Mouse (Mus musculus) embryonic facial prominence, embryonic 14.5 days (tissue): ENCODE data around the gene Krtap17-1. TPM values are rescaled to one million over a fixed set of nuclear protein-coding genes. Genes with fewer than 3 reads are reported as not detected.

ENCODE experiments used
- ATAC-seq: fragments of 200-750 bp; cut with Nextera tagmentation; 2 replicates; pipeline ENCODE4 v1.8.0; 2017; ENCODE audit warnings: low read depth, moderate number of reproducible peaks, moderate TSS enrichment
- DNase-seq: peaks from one replicate; pipeline ENCODE4 v3.0.0-alpha.2; 2015; ENCODE audit warnings: low spot score
- H3K27ac ChIP-seq: fragments of 300-500 bp; sonication (generic); replicated peaks from 2 replicates; pipeline ENCODE4 v1.5.1; 2014; ENCODE audit warnings: low read depth, mild to moderate bottlenecking, low read length, moderate library complexity
- H3K27me3 ChIP-seq: fragments of 300-500 bp; sonication (generic); replicated peaks from 2 replicates; pipeline ENCODE4 v1.6.1; 2014; ENCODE audit warnings: low read length; ENCODE audit not compliant: control insufficient read depth, insufficient read depth
- H3K36me3 ChIP-seq: fragments of 300-500 bp; sonication (generic); 2 replicates; pipeline ENCODE4 v1.6.1; 2014; ENCODE audit warnings: low read length, mixed read lengths; ENCODE audit not compliant: control insufficient read depth, insufficient read depth
- H3K4me1 ChIP-seq: fragments of 300-500 bp; sonication (generic); 2 replicates; pipeline ENCODE4 v1.6.1; 2014; ENCODE audit warnings: antibody characterized with exemption, low read length; ENCODE audit not compliant: control insufficient read depth, insufficient read depth
- H3K4me2 ChIP-seq: fragments of 300-500 bp; sonication (generic); 2 replicates; pipeline ENCODE4 v1.6.1; 2014; ENCODE audit warnings: low read depth, mild to moderate bottlenecking, low read length, moderate library complexity, mixed read lengths
- H3K4me3 ChIP-seq: fragments of 300-500 bp; sonication (generic); 2 replicates; pipeline ENCODE4 v1.5.1; 2014; ENCODE audit warnings: low read depth, mild to moderate bottlenecking, low read length
- H3K9ac ChIP-seq: fragments of 300-500 bp; sonication (generic); 2 replicates; pipeline ENCODE4 v1.6.1; 2014; ENCODE audit warnings: low read depth, mild to moderate bottlenecking, low read length, moderate library complexity, mixed read lengths
- H3K9me3 ChIP-seq: fragments of 300-500 bp; sonication (generic); 2 replicates; pipeline ENCODE4 v1.6.1; 2016; ENCODE audit warnings: low read length; ENCODE audit not compliant: control insufficient read depth
- WGBS: fragments of 180-500 bp; shearing (Covaris S2); extraction: QIAGEN DNeasy Blood & Tissue Kit; methylation state at CpG from one replicate; pipeline ENCODE4 v1.1.7; 2014; 5-methylcytosine and 5-hydroxymethylcytosine counted together
- polyA plus RNA-seq: library from polyadenylated mRNA; unstranded; fragments of >200 nt; fragmentation: Nextera tagmentation; extraction: Ambion mirVana; gene quantifications from 2 replicates; pipeline ENCODE4 v1.2.1, GENCODE M21; 2014

Krtap17-1 gene
- polyA plus RNA-seq, 1 experiment from 2014 or later = 0.63 TPM

DNA sequence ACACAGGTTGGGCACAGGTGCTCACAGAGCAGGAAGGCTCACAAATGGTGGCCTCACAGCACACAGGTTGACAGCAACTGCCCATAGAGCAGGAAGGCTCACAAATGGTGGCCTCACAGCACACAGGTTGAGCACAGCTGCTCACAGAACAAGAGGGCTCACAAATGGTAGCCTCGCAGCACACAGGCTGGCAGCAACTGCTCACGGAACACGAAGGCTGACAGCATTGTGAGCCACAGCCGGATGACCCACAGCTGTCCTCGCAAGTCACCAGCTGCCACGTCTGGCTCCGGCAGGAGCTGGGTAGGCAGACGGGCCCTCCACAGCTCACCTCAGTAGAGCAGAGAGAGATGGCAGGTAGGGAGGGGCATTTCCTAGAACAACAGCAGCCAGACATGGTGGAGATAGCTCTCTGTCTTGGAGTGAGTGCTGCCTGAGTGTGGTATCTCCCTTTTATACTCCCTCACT, 7.6 kb downstream of the Krtap17-1 start, which contains the start of gene Krtap16-1:
TSS of gene Krtap16-1 (minus strand) at position 418 of the 468 bp plus-strand sequence.
- DNase-seq = peak; percentile 33
- no peaks in the 10 kb centered on the region for H3K9me3 ChIP-seq
- WGBS = 61% methylated on average over 8 of the region's 8 CpGs
- peak; percentile 63; the same call in 1 of the 2 replicates for ATAC-seq
- no peaks in the 10 kb centered on the region for H3K27me3 ChIP-seq
- no peak within 1 kb of the TSS for H3K4me2 ChIP-seq
- no peaks in the 10 kb centered on the region for H3K4me1 ChIP-seq
- H3K27ac ChIP-seq = no peak within 1 kb of the TSS
- H3K9ac ChIP-seq = no peak within 1 kb of the TSS
- no peaks in the 10 kb centered on the region for H3K36me3 ChIP-seq
- no peak within 1 kb of the TSS for H3K4me3 ChIP-seq

DNA sequence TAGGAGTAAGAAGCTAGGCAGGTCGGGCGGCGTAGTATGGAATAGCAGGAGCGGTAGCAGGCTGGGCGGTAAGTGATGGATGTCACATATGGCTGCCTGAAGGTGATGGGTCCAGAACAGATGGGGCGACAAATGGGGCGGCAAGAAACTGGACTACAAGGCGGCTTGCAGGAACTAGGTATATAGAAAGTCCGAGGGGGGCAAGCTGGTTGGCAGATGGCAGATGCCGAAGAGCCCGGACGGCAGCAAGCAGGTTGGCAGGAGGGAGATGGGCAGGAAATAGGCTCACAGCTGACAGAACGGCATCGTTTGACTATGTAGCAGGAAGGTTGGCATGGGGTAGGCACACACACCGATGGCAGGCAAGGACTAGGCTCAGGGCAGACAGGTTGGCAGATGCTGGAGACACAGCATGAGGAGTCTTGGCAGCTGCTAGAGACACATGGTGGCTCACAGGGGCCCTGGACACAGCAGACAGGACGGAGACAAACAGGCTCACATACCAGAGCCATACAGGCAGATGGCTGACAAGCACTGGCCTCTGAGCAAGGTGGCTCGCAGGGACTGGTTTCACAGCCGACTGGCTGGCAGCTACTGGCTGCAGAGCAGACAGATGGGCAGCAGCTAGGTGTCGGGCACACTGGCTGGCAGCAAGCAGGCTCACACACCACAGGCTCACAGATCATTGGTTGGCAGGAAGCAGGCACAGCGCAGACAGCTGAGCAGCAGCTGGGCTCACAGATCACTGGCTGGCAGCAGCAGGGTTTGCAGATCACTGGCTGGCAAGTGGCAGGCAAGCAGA, 8.3 kb downstream of the Krtap17-1 start:
- Histone ChIP-seq H3K9me3 (no peaks in the 10 kb centered on the region), H3K4me1 (no peaks in the 10 kb centered on the region), H3K4me3 (no peak overlapping the region), H3K4me2 (no peak overlapping the region), H3K9ac (no peak overlapping the region), H3K27ac (no peak overlapping the region), H3K36me3 (no peaks in the 10 kb centered on the region), H3K27me3 (no peaks in the 10 kb centered on the region)
- ATAC-seq (peak; percentile 68; the same call in 1 of the 2 replicates), DNase-seq (no peak)
- WGBS = 79% methylated on average over 20 of the region's 20 CpGs

DNA sequence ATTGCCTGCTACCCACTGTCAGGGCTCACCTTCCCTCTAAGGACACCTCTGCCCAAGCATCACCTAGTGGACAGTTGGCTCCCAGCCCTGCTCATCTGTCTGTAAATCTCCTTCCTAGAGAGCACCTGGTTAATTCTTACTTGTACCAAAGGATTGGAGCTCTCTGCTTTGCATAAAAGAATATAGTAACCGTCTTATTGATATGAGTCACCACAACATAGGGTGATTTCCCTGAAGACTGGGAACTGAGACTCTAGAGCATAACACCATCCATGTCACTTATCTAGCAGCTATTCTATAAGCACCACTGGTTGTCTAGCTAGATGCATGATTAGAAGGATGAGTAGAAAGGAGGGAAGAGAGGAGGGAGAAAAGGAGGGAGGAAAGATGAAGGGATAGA, 10.4 kb downstream of the Krtap17-1 start:
- Histone ChIP-seq H3K27ac (no peak overlapping the region), H3K4me3 (no peak overlapping the region), H3K9ac (no peak overlapping the region), H3K4me1 (no peaks in the 10 kb centered on the region), H3K9me3 (no peaks in the 10 kb centered on the region), H3K36me3 (no peaks in the 10 kb centered on the region), H3K4me2 (no peak overlapping the region), H3K27me3 (no peaks in the 10 kb centered on the region)
- 83% methylated on average over 1 of the region's 1 CpGs for WGBS
- DNase-seq (no peak), ATAC-seq (no peak)

DNA sequence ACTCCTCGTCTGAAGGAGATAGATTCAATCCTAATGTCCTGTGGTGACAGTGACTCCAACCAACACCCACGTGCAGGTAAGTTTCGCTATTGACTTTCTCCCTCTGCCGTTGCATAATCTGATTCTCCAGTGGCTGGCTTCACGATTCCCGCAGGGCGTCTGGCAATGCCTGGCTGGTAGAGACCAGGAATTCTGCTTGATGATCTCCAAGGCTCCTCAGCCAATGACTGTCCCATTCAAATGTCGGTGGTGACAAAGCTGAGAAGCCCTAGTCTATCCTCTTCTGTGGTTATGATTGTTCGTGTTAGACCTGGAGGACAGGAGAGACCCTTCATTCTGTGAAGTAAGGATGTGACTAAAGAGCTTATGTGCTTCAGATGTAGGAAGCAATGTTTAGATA, 11.1 kb downstream of the Krtap17-1 start:
- no peak overlapping the region for H3K4me3 ChIP-seq
- H3K9ac ChIP-seq = no peak overlapping the region
- H3K4me2 ChIP-seq = no peak overlapping the region
- DNase-seq (no peak), ATAC-seq (no peak)
- no peaks in the 10 kb centered on the region for H3K36me3 ChIP-seq
- no peaks in the 10 kb centered on the region for H3K27me3 ChIP-seq
- H3K27ac ChIP-seq = no peak overlapping the region
- no peaks in the 10 kb centered on the region for H3K4me1 ChIP-seq
- no peaks in the 10 kb centered on the region for H3K9me3 ChIP-seq
- 89% methylated on average over 9 of the region's 9 CpGs for WGBS

DNA sequence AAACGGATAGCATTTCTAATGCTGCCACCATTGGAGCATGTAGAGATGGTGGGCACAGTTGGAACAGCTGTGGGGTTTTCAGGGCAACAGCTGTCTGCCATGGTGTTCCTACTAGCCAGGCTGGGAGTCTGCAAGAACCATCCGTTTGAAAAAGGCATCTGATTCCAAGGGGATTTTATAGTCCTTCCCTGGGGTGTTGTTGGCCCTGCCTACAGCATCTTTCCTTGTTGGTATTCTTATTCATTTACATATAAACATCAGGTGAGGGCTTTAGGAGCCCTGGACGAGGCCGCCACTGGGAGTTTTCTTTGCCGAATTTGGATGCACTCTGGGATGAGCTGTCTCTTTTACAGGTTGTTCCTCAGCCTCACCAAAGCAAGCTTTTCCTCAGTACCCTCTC, 14.8 kb downstream of the Krtap17-1 start, which contains the start of gene Krtap29-1:
TSS of gene Krtap29-1 (minus strand) at position 101 of the 400 bp plus-strand sequence.
- Histone ChIP-seq H3K4me1 (no peaks in the 10 kb centered on the region), H3K9ac (no peak within 1 kb of the TSS), H3K4me3 (no peak within 1 kb of the TSS), H3K4me2 (no peak within 1 kb of the TSS), H3K27ac (no peak within 1 kb of the TSS), H3K27me3 (no peaks in the 10 kb centered on the region), H3K9me3 (peaks cover 3% of the 10 kb centered on the region; the same call in 1 of the 2 replicates), H3K36me3 (no peaks in the 10 kb centered on the region)
- DNase-seq (no peak), ATAC-seq (no peak)
- 68% methylated on average over 5 of the region's 5 CpGs for WGBS

DNA sequence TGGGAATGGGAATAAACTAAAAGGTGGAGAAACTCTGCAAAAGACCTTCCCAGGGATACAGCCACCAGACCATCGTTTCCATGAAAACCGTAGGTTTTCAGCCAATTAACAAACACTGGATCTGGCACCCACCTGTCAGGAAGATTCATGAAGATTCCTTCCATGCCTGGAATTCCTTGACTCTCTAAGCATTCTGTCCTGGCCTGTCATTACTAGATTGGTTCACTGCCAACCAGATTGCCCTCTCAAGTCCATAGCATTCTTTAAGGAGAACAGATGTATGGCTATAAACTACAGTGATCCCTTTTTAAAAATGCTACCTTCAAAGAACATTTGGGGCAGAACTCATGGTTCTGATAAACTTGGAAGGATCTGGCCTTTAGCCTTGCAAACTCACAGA, 27.8 kb downstream of the Krtap17-1 start:
- 71% methylated on average over 2 of the region's 2 CpGs for WGBS
- no peak overlapping the region for H3K9ac ChIP-seq
- DNase-seq (peak; percentile 13), ATAC-seq (no peak)
- H3K36me3 ChIP-seq = no peaks in the 10 kb centered on the region
- H3K4me3 ChIP-seq = no peak overlapping the region
- no peaks in the 10 kb centered on the region for H3K4me1 ChIP-seq
- no peak overlapping the region for H3K27ac ChIP-seq
- no peak overlapping the region for H3K4me2 ChIP-seq
- no peaks in the 10 kb centered on the region for H3K9me3 ChIP-seq
- no peaks in the 10 kb centered on the region for H3K27me3 ChIP-seq

DNA sequence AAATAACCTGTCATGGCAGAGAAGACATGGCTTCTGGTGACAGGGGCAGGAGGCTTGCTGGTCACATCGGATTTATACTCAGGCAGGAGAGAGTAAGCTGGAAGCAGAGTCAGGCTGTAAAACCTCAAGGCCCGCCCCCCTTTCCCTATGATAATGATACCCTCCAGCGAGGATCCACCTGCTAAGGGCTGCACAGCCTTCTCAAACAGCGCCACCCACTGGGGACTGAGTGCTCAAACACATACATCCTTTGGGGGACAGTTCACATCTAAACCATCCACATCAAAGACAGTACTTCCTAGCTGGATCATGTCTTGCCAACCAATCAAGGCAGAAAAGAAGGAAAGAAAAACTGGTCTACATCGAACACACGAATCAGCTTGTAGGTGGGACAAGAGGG, 29.6 kb downstream of the Krtap17-1 start:
- WGBS = 52% methylated on average over 6 of the region's 6 CpGs
- H3K36me3 ChIP-seq = no peaks in the 10 kb centered on the region
- no peaks in the 10 kb centered on the region for H3K4me1 ChIP-seq
- DNase-seq (no peak), ATAC-seq (no peak)
- no peaks in the 10 kb centered on the region for H3K27me3 ChIP-seq
- H3K9me3 ChIP-seq = no peaks in the 10 kb centered on the region
- no peak overlapping the region for H3K27ac ChIP-seq
- H3K4me3 ChIP-seq = no peak overlapping the region
- H3K4me2 ChIP-seq = no peak overlapping the region
- H3K9ac ChIP-seq = no peak overlapping the region

DNA sequence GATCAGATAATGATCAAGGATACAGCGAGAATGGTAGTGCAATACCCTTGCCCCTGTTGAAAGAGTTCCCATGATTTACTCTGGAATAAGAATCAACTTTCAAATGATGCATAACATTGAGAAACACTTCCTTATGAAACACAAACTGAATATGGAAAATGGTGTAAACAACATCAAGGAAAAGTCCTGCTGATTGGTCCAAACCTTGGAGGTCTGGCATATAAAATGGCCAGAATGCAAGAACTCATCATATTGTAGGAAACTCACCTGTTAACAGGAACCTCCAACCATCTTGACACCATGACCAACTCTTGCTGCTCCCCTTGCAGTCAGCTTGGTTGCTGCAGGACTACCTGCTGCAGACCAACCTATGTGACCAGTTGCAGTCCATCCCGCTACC, 45.6 kb downstream of the Krtap17-1 start, which contains the start of gene Krtap9-5:
TSS of gene Krtap9-5 (plus strand) at position 301 of the 400 bp plus-strand sequence.
- H3K27ac ChIP-seq = no peak within 1 kb of the TSS
- DNase-seq (no peak), ATAC-seq (no peak)
- H3K4me3 ChIP-seq = no peak within 1 kb of the TSS
- WGBS = 88% methylated on average over 2 of the region's 2 CpGs
- H3K27me3 ChIP-seq = no peaks in the 10 kb centered on the region
- H3K4me1 ChIP-seq = no peaks in the 10 kb centered on the region
- H3K4me2 ChIP-seq = no peak within 1 kb of the TSS
- no peak within 1 kb of the TSS for H3K9ac ChIP-seq
- no peaks in the 10 kb centered on the region for H3K9me3 ChIP-seq
- no peaks in the 10 kb centered on the region for H3K36me3 ChIP-seq
